Mouse (Mus musculus): ENCODE results near the gene Tas2r108. TPM values are rescaled to one million over a fixed set of nuclear protein-coding genes. Genes with fewer than 3 reads are reported as not detected.

Tas2r108 gene
- polyA plus RNA-seq, 1 experiment from 2014 or later = not detected

Other genes starting within 250 kb of the Tas2r108 start
- gene Agk, start 168.4 kb upstream of the Tas2r108 start, polyA plus RNA-seq (2016; fragmentation: Nextera tagmentation; extraction: Ambion mirVana) = 20.3 and 21.3 TPM in 2 replicates
- gene E330009J07Rik, start 57.4 kb upstream of the Tas2r108 start, polyA plus RNA-seq (2016; fragmentation: Nextera tagmentation; extraction: Ambion mirVana) = 2.2 and 2.3 TPM in 2 replicates
- not detected in 2 replicates for gene Wee2, start 54.4 kb upstream of the Tas2r108 start, polyA plus RNA-seq (2016; fragmentation: Nextera tagmentation; extraction: Ambion mirVana)
- 107 and 108 TPM in 2 replicates for gene Ssbp1, start 22.2 kb upstream of the Tas2r108 start, polyA plus RNA-seq (2016; fragmentation: Nextera tagmentation; extraction: Ambion mirVana)
- gene Tas2r137, start 2.3 kb upstream of the Tas2r108 start, polyA plus RNA-seq (2016; fragmentation: Nextera tagmentation; extraction: Ambion mirVana) = not detected in 2 replicates
- gene Prss37, start 26.0 kb downstream of the Tas2r108 start, polyA plus RNA-seq (2016; fragmentation: Nextera tagmentation; extraction: Ambion mirVana) = not detected in 2 replicates
- not detected in 2 replicates for gene Olfr461, start 61.5 kb downstream of the Tas2r108 start, polyA plus RNA-seq (2016; fragmentation: Nextera tagmentation; extraction: Ambion mirVana)
- gene Olfr460, start 76.0 kb downstream of the Tas2r108 start, polyA plus RNA-seq (2016; fragmentation: Nextera tagmentation; extraction: Ambion mirVana) = not detected in 2 replicates
- 2.5 and 2.8 TPM in 2 replicates for gene Clec5a, start 92.3 kb downstream of the Tas2r108 start, polyA plus RNA-seq (2016; fragmentation: Nextera tagmentation; extraction: Ambion mirVana)
- gene Tas2r138, start 119.8 kb downstream of the Tas2r108 start, polyA plus RNA-seq (2016; fragmentation: Nextera tagmentation; extraction: Ambion mirVana) = not detected in 2 replicates
- 0.35 TPM in 2 replicates for gene Mgam, start 135.3 kb downstream of the Tas2r108 start, polyA plus RNA-seq (2016; fragmentation: Nextera tagmentation; extraction: Ambion mirVana)

Measured in liver, embryonic 12.5 days (tissue).